Mouse (Mus musculus) 3T3-L1 (cell line): ENCODE measurements around the gene Cbarp.

Experiments
- DNase-seq: peaks from one replicate; pipeline ENCODE4 v3.0.0-alpha.2; 2015; ENCODE audit warnings: low read depth, low spot score

Gene Cbarp

DNA sequence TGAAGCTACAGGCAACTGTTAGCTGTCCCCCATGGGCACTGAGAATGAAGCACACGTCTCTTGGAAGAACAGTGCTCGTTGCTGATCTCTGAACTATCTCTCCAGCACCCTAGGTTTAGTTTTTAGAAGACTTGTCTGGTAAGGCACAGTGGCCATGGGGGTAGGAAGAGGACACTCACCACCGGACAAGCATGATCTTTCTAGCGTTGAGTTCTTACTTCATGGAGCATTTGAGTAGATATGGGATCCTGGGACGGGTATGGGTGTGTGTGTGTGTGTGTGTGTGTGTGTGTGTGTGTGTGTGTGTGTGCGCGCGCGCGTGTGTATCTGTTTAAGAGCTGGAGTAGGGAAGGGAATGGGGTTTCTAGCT is at the start of gene Cbarp:
Gene Cbarp, minus strand, starts transcription at position 170 of the 370 bp plus-strand sequence.
- no peak for DNase-seq

DNA sequence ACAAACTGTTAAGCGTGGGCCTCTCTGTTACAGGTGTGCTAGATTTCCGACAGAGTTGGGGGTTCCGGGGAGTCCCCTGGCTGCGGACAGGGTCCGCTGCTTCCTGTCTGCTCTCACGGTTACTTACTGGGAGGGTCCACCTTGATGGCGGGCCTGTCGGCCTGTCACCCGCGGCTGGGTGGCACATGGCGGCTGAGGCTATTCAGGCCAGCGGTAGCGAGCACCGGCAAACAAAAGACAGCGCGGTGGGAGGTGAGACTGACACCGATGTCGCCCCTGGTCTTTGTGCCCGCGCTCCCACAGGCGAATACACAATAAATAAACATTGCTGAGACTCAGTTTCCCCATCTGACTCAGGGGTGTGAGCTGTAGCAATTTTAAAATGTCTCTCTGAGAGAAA is 49.4 kb upstream of the Cbarp start:
- DNase-seq = no peak

DNA sequence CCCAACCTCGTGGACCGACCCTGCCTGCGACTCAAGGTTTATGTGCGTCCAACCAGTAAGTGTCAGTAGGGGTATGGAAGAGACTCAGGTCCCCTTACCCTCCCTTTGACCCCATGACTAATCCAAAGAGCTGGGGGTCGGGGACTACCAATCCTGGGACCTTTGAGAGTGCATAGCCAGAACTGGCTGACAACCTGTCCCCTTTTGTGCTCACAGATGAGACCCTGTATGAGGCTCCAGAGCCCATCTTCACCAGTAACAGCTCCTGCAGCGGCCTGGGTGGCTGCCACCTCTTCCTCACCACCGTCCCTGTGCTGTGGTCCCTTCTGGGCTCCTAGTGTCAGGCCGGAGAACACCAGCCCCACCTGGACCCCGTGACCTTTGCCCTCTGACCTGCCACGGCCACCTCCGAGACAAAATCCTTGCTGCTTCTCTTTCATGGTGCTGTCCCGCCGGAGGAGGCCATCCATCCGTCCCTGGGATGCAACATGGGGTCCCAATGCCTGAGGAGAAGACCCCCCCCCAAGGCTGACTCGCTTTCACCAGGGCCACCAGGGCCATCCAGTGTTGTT is 47.9 kb upstream of the Cbarp start:
- DNase-seq = no peak

DNA sequence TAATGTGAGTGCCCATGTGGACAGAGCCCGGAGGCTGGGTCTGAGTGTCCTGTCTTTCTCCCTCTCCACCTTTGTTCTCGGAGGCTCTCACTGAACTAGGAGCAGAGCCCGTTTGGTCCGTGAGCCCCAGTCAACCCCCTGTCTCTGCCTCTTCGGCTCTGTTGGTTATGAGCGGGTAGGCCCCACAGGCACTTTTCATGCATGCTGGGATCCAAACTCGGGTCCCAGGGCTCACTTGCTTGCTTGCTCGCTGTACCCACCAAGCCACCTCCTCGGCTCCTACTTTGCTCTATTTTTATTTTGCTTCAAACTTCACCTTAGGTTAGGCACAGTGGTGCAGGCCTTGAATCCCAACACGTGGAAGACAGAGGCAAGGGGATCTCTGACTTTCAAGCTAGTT is 47.1 kb upstream of the Cbarp start:
- DNase-seq = no peak

DNA sequence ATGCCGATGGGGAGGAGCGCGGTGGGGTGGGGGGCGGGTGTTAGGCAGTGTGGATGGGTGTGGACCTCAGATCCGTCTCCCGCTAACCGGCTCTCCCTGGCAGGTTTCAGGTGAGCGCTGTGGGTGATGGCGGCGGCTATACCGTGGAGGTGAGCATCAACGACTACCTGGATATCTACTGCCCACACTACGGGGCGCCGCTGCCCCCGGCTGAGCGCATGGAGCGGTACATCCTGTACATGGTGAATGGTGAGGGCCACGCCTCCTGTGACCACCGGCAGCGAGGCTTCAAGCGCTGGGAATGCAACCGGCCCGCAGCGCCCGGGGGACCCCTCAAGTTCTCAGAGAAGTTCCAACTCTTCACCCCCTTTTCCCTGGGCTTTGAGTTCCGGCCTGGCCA is 46.0 kb upstream of the Cbarp start:
- no peak for DNase-seq

DNA sequence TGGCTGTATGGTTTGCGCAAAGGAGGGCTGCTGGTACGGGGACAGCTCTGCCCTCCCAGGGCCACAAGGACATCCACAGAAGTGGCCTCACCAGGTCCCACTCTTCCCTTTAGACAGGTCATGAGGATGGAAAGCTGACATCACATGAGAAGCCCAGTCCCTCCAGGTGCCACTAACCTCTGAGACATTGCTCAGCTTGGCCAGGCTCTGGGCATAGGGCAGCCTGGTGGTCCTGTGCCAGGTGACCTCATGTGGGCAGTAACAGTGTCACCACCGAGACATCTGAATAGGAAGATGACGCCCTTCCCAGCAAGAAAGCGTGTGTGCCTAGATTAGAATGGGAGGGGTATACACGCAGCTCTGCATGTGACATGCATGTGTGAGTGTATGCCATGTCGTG is 41.9 kb upstream of the Cbarp start:
- no peak for DNase-seq

DNA sequence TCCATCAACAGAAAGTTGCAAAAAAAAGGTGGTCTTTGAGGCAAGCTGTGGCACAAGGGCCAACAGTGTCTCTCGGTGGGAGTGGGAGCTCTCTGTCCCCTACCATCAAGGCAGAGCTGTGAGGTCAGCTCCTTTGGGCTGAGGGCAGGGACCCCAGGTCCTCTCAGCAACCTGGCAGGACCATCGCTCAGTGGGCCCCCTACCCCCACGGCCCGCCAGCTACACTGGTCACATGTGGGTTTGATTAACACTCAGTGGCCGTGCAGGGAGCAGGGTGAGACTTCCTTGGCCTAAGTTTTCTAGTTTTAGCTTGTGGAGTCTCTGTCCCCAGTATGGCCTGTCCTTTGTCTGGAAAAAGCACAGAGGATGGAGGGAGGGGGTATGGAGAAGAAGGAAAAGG is 40.2 kb upstream of the Cbarp start:
- DNase-seq = no peak

DNA sequence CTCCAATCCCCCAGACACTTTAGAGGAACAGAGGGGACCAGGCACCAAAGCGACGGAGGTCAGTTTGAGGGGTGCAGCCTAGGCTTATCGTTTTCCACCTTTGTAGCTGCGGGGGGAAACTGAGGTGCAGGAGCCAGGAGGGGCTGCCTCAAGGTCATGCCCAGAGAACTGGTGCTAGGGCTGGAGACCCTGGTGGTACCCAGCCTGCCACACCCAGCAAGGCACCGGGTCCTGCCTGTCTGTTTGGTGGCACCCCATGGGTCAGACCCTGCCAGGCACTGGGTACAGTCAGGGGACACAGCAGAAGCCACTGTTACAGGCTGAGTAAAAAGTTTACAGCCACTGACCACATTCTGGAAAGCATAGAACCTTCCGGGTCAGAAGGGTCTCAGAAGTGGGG is 39.7 kb upstream of the Cbarp start:
- no peak for DNase-seq

DNA sequence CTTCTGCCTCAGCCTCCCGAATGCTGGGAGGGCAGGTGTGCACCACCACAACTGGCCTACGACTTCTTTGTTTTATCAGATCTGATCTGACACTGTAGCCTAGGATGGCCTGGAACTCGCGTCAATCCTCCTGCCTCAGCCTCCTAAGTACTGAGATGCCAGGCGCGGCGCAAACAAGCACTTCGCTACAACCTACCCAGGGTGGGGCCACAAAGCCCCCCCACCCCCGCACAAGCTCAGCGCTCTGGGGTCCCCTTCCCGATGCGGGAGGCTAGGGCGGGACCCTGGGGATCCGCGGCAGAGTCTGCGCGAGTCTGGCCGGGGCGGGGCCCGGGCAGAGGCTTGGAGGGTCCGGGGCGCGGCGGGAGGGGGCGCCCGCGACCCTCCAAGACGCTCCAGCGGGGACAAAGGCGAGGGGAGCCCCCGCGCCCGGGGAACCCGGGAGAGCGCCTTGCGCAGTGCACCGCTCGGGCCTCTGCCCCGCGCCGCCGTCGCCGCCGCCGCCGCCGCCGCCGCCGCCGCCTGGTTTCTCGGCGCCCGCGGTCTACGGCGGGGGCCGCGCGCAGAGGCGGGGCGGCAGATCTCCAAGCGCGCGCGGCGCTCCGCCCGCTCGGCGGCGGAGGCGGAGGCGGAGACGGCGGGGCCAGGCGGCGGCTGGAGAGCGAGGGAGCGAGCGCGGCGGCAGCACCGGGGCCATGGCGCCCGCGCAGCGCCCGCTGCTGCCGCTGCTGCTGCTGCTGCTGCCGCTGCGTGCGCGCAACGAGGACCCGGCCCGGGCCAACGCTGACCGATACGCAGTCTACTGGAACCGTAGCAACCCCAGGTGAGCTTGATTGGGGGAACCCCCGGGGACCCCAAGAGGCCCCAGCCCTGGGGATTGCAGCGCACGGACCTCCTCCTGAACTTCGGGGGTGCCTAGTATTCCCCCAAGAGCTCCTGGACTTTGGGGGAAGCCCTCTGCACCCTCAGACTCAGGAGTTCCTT is 38.7 kb upstream of the Cbarp start, which contains the start of gene Efna2:
Gene Efna2, plus strand, starts transcription at position 415 of the 984 bp plus-strand sequence.
- no peak for DNase-seq

DNA sequence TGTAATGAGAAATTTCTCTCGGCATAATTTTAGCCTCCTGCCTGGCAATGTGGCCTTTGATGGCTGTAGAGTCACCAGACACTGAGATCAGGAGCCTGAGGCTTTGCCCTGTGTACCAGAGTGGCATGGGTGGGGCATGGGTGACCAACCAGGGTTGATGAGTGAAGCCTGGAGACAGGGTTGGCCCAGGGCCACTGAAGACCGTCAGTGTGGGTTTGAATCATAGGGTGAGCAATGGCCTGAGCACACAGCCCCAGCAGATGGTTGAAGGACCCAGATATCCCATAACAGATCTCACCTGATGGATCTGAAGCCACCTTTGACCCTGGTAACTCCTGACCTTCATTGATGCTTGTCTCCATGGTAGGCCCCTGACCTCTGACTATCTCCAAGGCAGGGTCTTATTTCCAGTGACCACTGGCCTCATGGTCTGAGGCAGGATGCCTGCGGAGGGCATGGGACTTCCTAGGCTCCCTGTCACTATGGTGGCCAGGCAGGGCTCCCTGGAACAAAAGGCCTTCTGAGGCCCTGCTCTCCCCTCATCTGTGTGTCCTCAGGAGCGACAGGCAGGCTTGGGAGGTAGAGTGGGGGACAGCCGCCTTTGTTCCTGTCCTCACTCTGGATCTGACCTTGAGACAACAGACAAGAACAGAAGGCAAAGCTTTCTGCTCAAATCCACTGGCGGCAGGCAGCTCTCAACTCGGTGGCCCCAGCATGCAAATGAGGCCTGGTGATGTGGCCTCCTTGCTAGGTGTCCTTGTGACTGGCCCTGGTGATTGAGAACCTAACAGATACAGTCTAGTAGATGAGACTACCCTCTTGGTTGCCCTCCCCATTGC is 37.0 kb upstream of the Cbarp start:
- peak; percentile 75 for DNase-seq

DNA sequence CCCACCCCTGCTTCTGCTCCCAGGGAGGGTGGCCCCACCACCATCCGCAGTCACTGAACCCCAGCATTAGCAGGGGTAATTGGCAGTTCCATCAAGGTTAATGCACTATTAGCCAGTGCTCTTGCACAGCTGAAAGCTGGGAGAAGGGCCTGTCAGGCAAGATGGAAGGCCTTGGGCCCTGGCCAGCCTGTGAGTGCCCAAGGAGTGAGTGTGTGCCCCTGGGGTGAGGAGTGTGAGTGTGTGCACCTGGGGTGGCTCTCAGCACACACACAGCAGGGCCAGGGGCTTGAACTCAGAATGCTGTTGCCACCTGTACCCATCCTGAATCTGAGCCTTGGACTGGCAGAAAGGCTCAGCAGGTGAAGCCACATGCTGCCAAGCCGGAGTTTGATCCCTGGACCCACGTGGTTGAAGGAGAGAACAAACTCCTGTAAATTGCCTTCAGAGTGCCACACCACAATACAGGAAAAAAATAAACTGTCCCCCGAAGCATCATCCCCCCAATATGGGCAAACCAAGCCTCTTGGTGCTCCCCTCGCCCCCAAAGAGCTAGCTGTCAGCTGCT is 35.7 kb upstream of the Cbarp start:
- peak; percentile 46 for DNase-seq

DNA sequence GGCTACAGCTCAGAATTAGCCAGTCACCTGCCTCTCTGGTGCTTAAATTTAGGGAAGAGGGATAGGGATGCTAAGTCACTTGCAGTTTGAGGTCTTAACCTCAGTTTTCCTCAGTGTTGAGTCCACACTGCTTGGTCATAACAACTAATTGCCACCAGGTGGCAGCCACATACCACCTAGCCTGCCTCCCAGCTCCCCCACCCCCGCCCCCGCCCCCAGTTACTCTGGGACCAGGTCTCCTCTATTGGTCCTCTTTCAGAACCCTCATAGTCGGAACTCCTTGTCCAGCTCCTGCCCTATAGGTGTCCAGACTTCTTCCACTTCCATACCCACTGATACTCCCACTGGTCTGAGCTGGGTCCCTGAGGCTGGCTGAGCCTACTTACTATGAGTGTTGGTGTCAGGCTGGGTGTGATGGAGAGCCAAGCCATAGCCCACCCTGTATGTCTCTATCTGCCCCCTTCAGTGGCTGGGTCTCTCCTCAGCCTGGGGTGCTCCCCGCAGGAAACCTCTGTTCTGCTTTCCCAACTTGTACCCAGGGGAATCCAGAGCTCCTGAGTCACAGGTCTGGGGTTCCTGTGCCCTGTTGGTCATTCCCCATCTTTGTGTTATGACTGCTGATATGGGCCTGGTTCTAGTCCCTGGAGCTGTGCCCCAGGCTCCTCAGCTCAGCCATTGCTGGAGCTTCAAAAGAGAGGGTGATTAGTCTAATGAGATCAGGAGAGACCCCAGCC is 35.1 kb upstream of the Cbarp start:
- peak; percentile 71 for DNase-seq

DNA sequence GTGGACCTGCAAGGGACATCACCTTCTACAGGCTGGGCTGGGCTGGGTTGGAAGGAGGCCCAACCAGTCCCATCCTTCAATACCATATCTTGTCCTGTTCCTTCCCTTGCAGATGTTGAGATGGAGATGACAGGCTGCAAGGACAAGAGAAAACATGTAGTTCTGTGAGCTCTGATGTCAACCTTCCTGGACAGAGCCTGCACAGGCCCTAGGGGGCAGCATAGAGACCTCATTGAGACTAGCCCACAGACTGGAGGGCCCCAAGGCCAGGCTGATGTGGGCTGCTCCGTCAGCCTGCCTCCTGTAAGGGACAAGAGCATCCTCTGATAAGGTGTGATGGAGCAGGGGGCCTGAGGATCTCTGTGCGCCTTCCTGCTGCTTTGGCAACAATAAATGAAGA is 34.1 kb upstream of the Cbarp start:
- peak; percentile 78 for DNase-seq

DNA sequence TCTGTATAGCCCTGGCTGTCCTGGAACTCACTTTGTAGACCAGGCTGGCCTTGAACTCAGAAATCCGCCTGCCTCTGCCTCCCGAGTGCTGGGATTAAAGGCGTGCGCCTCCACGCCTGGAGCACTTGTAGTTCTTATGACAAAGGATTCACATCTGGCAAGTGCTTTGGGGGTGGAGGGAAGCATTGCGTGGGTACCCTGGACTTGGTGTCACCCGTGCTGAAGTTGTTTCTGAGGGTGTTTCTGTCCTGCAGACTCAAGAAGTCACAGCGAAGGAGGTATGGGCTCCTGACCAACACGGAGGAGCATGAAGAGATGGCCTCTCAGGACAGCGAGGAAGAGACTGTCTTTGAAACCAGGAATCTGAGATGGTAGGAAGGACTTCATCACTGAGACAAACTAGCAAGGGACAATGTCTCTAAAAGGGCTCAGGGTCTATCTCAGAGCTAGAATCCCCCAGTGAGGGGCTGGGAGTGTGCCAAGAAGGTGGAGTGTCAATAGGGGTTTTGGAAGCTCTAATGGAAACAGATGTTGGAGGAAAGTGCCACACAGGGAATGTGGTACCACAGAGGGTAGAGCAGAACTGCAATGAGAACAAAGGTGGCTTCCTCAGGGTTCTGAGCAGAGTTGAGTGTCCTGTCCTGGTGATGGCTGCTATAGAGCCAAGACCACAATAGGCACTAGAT is 33.5 kb upstream of the Cbarp start:
- no peak for DNase-seq

DNA sequence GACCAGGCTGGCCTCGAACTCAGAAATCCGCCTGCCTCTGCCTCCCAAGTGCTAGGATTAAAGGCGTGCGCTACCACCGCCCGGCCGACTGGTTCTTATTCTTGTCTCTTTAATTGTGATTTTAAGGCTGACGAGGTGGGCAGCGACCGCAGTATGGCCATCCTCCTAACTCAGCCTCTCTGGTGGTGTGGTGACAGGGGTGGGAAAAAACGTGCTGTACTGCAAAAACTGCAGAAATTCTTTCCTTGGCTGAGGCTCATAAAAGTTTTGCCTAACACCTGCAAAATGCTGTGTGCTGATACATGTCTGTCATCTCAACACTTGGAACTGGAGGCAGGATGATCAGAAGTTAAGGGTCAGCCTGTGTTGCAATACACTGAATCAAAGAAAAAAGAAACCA is 32.7 kb upstream of the Cbarp start:
- peak; percentile 40 for DNase-seq

DNA sequence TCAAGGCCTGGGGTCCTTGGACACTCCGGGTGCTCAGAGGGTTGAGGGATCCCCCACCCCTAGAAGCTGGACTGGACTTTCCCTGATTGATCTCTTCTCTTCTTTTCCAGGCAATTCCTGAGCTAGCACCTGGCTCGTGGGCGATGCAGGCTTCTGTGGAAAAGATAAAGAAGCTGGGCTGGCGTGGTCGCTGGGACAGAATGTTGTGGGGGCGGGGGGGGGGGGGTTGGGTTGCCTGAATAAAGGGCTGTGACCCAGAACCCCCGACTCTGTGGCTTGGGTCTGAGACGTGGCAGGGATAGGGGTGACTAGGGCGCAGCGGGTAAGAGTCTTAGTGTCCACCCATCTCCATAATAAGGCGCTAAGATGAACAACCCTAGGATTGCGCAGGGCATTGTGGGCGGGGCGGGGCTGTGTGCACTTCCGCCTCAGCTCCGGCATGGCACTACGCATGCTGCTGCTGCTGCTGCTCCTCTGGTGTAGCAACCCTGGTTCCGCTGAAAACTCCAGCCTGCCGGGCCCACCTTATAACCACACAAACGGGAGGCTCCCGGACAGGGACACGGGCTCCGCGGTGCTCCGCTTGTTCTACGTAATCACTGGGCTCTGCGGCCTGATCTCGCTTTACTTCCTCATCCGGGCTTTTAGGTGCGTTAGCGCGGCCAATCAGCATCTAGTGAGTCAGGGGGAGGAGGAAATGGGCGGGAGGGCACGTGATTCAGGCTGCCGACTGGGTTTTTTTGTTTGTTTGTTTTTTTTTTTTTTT is 32.1 kb upstream of the Cbarp start, which contains the start of gene 1600002K03Rik:
Gene 1600002K03Rik, plus strand, starts transcription at position 418 of the 766 bp plus-strand sequence.
- peak; percentile 95 for DNase-seq

DNA sequence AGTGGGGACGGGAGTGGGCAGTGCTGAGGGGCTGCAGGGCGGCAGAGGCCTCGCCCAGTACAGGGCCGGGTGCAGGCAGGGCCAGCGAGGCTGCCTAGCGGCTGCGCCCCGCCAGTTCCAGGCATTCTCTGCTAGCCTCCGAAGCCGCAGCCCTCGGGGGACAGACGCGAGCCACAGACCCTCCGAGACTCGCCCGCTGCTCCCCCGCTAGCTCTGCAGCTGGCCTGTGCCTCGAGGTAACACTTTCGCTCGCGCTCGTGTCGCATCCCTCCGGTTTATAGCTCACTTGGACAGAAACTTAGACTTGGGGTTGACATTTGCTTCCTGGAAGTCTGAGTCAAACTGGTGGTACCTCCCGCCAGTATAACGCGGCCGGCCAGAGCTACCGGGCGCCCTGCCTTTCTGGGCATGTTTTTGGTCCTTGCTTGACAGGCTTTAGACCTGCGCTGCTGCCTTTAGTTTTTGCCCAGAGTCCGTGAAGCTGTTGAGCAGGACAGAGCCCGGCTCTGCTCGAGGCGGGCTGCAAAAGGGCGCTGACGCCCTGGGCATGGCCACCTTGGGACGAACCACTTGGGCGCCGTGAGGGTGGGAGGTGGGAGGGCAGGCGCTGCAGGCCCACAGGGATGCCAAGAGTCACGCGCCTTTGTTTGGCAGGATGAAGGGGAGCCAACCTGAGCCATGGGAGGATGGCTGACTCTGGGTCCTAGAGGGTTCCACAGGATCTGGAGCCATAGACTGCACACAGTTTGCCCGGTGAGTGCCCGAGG is 31.3 kb upstream of the Cbarp start:
- no peak for DNase-seq

DNA sequence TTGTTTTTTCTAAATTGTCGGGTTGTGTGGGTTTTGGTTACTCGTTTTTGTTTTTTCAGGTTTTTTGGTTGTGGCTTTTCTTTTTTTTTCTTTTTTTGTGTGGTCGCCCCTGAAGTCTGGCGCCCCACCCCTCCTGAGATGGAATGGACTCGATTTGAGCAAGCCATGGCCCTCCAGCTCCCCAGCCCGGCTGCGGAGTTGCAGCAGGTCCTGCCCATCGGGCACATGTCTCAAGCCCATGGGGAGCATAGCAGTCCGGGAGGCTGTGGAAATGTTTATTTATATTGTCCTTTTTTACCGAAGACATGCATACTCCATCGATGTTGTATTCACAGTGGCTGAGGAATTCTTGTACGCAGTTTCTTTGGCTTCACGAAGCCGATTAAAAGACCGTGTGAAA is 30.6 kb upstream of the Cbarp start:
- DNase-seq = no peak

DNA sequence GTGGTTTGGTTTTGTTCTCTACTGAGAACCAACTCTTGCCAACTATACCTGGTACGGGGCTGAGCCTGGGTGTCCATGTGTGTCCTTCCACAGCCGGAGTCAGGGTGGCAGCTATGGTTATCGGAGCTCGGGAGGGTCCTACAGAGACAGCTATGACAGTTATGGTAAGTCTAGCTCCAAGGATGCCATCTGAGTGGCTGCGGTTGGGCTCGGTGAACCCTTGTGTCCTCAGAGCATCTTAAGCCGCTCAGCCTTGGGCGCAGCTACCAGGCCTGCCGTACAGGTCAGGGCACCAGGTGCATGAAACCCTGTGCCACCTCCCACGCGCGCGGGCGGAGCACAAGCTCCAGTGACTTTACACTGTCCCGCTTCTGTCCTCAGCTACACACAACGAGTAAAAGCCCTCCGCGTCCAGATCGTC is 30.0 kb upstream of the Cbarp start:
- DNase-seq = no peak
